Mouse (Mus musculus) layer of hippocampus, adult 9-10 months (tissue): ENCODE data around the gene Zfp235.

Experiments used
- DNase-seq: peaks from one replicate; pipeline ENCODE4 v3.0.0; 2022; ENCODE audit warnings: low spot score

Zfp235 gene

DNA sequence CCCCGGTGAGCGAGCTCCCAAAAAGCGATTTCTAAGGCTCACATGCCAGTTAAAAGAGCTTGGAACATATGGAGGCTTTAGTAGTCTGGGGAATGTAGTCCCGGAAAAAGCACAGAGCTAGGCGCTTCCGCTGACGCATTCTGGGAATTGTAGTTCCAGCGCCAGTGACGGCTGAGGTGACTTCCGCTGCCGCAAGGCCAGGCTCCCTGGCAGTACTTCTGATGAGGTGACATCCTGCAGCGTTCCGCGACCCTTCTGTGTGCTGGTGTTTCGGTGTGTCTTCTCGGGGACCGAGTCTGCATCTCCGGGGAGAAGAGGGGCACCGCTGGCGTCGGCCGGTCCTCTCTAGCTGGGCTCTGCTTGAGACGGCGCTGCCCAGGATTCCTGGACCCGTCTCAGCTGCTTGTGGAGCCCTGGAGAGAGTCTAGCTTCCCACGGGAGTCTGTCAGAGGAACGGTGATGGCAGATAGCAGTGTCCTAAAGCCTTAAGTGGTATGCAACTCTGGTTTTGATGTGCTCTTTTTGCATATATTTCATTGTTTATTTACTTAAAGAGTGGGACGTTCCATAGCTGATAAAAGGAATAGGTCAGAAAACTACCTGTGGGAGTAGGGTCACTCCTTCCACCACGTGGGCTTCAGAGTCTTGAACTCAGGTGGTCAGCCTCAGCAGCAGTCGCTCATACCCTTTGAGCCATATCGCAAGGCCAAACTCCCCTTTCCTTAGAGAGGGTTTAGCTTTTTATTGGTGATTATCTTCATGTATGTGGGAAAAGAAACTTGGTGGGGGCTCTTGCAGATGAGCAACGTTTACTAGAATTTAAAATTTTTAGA is at the start of gene Zfp235:
Zfp235 (plus strand) TSS at position 174 of the 833 bp plus-strand sequence.
- peak; percentile 72 for DNase-seq

DNA sequence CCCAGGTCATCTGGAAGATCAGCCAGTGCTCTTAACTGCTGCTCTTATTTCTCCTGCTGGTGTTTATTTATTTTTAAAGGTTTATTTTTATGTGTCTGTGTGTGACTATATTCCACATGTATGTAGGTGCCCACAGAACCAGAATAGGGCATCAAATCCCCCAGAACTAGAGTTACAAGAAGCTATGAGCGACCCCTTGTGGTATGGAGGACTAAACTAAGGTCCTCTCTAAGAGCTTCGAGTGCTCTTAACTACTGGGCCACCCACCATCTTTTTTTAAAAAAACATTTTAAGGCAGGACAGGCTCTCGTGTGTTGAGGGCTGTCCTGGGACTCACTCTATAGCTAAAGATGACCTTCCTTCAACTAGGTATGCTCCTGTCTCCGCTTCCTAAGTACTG is 47.1 kb upstream of the Zfp235 start:
- no peak for DNase-seq

DNA sequence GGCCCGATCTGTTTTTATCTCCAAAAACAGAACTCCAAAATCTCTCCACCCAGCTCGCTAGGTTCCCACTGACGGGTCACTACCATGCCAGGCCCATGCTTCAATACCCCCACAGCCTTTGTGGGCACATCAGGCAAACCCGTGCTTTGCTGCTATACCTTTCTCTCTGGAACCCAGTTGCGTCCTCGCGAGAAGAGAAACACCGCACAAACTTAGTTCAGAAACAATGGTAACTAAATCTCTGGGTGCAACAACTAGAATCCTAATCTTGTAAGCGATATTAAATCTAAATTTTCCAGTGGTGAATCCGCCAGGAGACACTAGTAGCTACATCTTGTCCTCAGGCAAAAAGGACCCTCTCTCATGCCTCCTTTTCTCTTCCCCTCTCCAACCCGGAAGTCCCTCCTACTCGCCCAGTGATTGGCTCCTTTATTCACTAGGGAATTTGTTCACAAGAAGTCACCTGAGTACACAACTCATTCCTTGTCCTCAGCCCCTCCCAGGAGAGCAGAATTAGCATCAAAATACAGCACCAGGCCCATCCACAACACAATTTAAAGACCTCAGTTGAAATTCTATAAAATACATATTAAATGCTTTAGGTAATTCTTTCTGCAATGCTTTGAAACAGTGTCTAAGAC is 46.4 kb upstream of the Zfp235 start:
- DNase-seq: no peak

DNA sequence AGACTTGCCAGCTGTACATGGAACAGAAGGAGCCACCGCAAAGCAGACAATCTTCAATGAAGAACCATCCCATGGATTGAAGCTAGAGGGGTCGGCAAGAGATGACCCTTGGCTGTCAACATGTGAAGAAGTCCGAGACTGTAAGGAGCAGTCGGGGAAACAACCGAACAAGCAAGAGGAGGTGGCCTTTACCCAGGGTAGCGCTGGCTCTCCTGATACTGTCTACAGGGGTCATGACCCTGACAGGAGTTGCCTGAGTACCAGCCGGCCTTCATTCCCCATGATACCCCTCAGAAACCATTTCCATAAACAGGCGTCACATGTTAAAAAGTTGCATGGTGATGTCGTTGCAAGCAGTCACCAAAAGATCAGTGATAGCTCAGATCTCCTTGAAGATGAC is 29.6 kb upstream of the Zfp235 start:
- DNase-seq: no peak

DNA sequence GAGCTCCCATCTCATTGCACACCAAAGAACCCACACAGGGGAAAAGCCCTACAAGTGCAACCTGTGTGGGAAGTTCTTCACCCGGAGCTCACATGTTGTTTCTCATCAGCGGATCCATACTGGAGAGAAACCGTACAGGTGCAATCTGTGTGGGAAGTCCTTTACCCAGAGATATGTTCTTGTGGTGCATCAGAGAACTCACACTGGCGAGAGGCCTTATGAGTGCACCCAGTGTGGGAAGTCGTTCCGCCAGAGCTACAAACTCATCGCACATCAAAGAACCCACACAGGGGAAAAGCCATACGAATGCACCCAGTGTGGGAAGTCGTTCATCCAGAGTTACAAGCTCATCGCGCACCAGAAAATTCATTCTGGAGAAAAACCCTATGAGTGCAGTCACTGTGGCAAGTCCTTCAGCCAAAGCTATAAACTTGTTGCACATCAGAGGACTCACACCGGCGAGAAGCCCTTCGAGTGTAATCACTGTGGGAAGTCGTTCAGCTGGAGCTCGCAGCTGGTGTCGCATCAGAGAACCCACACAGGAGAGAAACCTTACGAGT is 28.7 kb upstream of the Zfp235 start:
- DNase-seq: no peak

DNA sequence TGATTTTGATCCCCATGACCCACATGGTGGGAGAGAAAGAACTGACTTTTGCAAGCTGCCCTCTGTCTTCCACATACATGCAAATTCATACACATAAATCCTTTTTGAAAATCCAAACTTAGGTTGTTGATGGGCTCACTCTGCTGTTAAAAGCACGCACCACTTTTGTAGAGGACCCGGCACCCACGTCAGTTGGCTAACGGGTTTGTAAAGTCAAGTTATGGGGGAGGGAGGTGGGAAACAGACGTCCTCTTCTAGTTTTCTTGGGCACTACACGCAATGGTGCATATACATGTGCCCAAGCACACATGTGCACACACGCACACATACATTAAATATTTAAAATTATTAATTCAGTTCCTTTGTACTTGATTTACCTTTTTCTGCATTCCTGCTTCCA is 23.1 kb upstream of the Zfp235 start:
- no peak for DNase-seq

DNA sequence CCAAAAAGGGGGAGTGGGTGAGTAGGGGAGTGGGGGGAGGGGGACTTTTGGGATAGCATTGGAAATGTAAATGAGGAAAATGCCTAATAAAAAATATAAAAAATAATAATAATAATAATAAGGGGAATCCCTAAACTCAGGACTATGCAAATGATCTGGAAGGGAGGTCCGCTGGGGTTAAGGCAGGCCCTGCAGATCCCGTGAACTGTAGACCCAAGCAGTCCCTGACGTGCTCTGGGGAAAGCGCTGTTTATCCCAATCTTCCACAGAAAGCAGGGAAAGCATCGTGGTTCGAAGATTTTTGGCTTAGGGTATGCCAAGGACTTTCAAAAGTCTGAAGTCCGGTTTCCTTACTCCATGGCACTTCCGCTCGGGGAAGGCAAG is 22.2 kb upstream of the Zfp235 start:
- DNase-seq: no peak

DNA sequence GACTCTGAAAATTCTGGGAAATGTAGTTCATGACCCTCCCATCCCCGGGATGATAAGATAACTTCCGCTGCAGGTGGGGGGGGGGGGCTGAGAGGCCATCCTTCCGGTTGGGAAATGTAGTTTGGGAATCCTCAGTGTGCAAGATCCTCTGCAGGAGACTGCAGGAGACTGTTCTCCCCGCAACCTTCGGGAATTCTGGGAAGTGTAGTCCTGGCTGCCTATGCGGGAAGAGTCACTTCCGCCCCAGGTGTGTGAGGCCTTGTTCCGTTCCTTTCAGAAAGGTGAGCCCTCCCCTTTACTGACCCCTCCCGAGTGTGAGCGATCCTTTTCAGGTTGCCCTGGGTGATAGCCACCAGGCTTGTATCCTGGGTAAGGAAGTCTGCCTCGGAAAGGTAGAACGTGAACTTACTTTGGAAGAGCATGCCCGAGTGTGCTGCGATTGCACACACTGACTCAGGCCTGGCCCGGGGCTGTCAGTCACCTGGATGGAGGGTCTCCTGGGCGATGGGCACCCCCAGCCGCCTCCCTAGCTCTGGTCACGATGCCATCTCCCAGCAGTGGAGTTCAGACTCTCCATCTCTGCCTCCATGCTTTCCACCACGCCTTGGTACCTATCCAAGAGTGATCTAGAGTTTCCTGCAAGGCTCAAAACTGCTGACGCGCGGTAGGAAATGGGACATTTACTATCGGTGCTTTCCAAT is 21.7 kb upstream of the Zfp235 start, which contains the start of gene Zfp112:
Zfp112 (plus strand) TSS at position 159 of the 701 bp plus-strand sequence.
- peak; percentile 35 for DNase-seq

DNA sequence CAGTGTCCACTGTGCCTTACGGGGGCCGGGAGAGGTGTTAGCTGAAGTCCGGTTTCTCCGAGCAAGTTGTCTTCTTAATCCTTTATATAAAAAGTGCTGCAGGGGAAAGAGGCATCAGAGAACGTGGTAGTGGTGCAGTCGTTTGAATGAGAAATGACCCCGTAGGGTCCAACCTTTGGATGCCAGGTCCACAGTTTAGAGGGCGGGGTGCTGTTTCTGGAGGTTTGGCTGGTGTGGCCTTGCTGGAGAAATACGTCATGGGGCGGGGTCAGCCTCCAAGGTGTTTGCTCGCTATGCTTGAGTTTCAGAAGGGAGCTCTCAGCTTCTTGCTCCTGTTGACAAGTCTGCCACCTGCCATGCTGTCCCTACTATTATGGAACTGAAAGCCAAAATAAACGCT is 21.0 kb upstream of the Zfp235 start:
- DNase-seq: no peak

DNA sequence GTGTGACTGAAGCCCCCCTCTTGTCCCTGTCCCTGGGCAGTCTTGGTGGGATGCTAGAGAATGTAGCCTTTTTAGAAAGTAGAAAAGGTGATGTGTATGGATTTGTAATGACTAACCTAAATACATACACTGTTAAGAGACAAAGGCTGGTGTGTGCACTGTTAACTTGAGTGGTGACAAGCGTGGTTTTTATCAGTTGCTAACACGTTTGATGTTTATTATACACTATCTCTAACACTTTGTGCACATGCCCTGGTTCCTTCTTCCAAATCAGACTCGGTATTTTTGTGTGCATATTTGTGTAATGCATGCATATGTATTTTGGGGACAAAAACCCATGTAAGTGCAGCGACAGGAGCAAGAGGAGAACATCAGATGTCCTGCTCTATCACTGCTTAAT is 17.3 kb upstream of the Zfp235 start:
- no peak for DNase-seq

DNA sequence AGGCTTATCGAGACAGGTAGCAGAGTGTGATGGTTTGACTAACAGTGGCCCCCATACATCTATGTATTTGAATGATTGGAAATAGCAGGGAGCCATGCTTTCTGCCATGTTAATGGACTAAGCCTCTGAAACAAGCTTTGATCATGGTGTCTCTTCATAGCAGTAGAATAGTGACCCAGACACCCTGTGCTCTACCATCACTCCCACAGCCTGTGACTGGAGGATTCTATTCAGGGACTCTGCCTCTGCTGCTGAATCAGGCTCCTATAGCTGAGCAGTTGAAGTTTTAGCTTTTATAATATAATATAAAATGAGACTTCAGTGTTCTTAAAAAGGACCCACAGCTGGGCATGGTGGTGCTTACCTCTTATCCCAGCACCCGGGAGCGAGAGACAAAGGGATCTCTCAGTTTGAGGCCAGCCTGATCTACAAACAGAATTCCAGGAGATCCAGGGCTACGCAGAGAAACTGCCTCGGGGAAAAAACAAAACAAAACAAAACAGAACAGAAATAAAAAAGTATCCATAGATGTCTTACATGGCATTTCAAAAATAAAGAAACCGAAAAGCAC is 459 bp upstream of the Zfp235 start:
- no peak for DNase-seq

DNA sequence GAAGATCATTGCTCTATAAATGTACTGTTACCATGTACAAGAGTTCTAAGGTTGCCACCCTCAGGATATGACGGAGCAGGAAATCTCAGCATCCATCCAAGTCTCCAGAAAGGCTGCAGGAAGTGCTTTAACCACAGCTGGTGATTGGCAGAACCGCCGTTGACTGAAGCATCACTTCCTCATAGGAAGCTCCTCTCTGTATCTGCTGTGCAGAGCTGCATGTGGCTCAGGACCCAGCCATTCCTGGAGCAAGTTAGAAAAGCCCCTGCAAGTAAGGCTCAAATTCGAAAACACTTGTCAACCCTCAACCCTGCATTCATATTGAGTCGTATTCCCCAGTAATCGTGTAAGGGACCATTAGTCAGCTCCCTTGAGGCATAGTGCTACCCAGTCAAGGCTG is 8.6 kb downstream of the Zfp235 start:
- no peak for DNase-seq

DNA sequence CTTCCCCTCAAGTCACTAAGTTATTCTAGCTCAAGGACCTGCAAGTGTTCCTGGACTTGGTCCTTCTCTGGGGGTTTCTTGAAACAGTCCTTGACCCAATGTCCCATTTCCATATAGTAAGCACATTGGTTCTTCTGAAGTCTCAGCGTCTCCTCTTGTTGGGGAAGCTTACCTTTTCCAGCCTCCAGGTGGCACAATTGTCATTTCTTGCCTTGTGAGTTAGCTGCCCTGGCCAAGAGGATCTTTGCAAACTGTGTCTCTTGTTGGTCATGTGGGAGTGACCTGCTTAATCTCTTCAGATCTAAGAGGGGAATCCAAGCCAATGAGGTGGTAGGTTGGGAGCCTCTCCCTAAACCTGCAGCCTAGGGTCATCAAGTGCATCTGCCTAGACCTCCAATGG is 19.3 kb downstream of the Zfp235 start:
- DNase-seq: no peak

DNA sequence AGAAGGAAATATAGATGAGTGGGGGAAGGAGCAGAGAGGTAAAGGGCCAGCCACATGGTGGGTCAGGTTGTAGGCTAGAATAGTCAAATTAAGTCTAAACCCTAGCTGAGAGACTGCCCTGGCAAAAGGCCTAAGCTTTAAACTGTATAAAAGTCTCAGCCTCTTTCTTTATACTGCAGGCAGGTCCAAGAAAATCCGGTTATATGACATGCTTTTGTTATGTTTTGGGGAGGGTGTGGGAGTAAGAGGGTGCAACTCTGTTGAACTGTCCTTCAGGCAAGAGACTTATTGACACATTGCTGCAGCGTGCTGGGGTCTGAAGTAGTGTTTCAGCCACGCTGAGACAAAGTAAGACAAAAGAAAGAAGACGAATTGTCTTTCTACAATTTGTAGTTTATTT is 38.2 kb downstream of the Zfp235 start:
- DNase-seq: no peak

DNA sequence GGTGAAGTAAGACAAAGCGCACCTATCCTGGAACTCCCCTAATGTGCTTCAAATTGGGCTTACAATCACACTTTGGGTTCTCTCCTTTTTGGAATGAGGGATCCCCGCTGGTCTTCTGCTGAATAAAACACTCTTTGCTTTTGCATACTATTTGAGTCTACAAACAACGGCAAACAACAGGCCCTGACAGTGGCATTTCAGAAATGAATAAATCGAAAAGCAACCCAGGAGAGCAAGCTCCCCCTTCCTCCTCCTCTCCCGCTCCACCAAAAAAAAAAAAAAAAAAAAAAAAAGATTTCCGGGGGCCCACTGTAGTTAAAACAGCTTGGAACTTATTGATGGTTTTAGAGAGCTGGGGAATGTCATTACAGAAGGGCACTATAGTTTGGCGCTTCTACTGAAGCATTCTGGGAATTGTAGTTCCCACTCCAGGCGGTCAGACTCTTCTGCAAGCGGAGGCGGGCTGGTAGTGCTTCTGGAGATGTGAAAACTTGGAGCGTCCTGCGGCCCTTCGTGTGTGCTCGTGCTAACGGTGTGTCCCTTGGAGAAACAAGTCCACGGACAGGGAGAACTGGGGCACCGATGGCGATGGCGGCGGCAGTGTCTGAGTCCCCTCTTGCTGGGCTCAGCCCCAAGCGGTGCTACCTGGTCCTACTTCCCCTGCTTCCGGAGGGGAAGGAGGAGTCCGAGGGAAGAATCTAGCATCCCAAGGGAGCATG is 40.8 kb downstream of the Zfp235 start, which contains the start of gene Zfp114:
Zfp114 (plus strand) TSS at position 443 of the 719 bp plus-strand sequence.
- peak; percentile 58 for DNase-seq

DNA sequence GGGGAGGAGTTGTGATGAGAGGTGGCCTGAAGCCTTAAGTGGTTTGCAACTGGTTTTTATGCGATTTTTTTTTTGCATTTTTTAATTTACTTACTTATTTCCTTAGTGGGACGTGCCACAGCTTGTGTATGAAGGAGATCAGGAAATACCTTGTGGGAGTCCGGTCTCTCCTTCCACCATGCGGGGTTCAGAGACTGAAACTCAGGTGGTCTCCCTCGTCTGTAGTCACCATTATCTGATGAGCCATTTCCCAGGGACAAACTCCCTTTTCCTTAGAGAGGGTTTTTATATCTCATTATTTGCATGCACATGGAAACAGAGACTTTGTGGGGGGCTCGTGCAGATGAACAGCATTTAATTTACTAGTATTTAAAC is 41.4 kb downstream of the Zfp235 start:
- no peak for DNase-seq

DNA sequence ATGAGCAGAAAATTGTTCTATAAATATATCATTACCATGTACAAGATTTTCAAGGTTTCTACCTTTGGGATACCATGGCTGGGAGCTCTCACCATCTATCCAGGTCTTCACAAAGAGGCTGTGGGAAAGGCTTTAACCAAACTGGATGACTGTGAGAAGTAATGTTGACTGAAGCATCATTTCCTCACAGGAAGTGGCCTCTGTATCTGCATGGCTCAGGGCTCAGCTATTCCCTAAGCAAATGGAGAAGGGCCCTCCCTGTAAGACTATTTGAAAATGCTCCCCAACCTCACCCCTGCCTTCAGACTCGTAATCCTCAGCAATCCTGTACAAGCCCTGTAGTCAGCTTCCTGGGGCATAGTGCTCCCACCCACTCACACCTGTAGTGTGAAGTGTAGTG is 53.6 kb downstream of the Zfp235 start:
- DNase-seq: no peak

DNA sequence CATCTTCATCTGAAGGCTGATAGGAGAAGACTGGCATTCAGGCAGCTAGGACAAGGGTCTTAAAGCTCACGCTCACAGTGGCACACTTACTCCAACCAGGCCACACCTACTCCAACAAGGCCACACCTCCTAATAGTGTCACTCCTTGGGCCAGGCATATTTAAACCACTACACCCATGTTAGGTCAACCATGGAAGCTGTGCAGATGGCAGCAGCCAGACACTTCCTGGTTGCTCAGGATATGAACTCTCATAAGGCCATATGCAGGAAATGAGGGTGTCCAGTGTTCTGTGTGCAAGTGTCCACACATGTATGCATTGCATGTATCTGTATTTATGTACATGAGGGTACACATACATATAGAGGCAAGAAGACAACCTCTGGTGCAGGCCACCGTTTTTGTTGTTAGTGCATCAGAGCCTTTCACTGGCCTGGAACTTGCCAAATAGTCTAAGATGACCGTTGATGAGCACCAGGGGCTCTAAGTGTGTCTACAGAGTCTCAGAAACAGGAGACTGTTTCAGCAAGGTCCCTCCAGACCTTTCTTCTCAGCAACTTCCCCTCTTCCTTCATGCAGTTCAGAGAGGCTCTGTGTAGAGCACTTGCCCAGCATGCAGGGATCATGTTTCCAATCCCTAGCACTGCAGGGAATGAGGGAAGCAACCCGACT is 55.1 kb downstream of the Zfp235 start:
- no peak for DNase-seq

DNA sequence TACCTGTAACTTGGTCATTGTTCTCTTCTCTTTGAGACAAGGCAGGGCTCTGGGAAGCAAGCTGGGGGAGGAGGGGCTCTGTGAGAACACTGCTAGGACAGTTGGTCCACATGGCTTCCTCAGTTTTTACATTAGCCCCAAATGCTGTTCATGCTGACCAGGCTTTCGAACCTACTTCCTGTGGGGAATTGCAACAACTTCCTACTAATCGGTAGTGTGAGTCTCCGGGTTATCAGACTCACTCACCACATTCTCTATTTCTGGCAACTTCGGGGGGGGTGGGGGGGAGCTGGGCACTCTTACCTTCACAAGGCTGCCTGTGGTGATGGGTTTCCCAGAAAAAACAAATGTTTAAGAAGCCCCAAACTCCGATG is 55.6 kb downstream of the Zfp235 start:
- no peak for DNase-seq

DNA sequence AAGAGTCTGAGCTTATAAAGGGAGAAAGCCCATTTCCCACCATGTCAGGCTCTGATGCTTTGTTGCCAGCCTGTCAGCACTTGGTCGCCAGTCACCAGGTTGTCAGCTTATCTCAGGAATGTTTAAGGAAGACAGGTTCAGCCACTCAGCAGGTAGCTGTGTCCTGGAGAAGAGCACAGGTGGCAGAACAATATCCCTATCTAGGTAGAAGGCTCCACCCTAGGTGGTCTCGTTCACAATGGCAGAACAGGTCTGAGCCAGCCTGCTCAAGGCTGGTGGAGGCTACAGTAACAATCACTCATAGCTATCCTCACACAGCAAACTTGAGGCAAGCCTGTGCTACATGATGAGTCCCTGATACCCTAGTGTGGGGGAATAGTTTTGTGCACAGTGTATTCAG is 57.4 kb downstream of the Zfp235 start:
- DNase-seq: no peak
